Mouse (Mus musculus) liver, embryonic 15.5 days (tissue): ENCODE results near the gene Rsu1. TPM values are rescaled to one million over a fixed set of nuclear protein-coding genes. Genes with fewer than 3 reads are reported as not detected.

Experiments
- ATAC-seq: fragments of 200-750 bp; cut with Nextera tagmentation; 2 replicates; pipeline ENCODE4 v1.8.0; 2017; ENCODE audit warnings: moderate number of reproducible peaks, mild to moderate bottlenecking, moderate library complexity; ENCODE audit not compliant: insufficient read depth
- H3K27ac ChIP-seq: fragments of 300-500 bp; sonication (generic); replicated peaks from 2 replicates; pipeline ENCODE4 v1.5.1; 2015; ENCODE audit warnings: mild to moderate bottlenecking, inconsistent platforms
- H3K27me3 ChIP-seq: fragments of 300-500 bp; sonication (generic); 2 replicates; pipeline ENCODE4 v1.6.1; 2015; ENCODE audit warnings: mild to moderate bottlenecking, inconsistent platforms
- H3K36me3 ChIP-seq: fragments of 300-500 bp; sonication (generic); replicated peaks from 2 replicates; pipeline ENCODE4 v1.6.1; 2015; ENCODE audit warnings: moderate library complexity, mild to moderate bottlenecking, inconsistent platforms
- H3K4me1 ChIP-seq: fragments of 300-500 bp; sonication (generic); replicated peaks from 2 replicates; pipeline ENCODE4 v1.6.1; 2015; ENCODE audit warnings: inconsistent platforms
- H3K4me2 ChIP-seq: fragments of 300-500 bp; sonication (generic); 2 replicates; pipeline ENCODE4 v1.6.1; 2015; ENCODE audit warnings: moderate library complexity, mild to moderate bottlenecking, inconsistent platforms
- H3K4me3 ChIP-seq: fragments of 300-500 bp; sonication (generic); replicated peaks from 2 replicates; pipeline ENCODE4 v1.5.1; 2015; ENCODE audit warnings: mild to moderate bottlenecking, inconsistent platforms
- H3K9ac ChIP-seq: fragments of 300-500 bp; sonication (generic); 2 replicates; pipeline ENCODE4 v1.6.1; 2015; ENCODE audit warnings: moderate library complexity, mild to moderate bottlenecking, inconsistent platforms
- H3K9me3 ChIP-seq: fragments of 300-500 bp; sonication (generic); replicated peaks from 2 replicates; pipeline ENCODE4 v1.6.1; 2016; ENCODE audit warnings: inconsistent platforms
- WGBS: fragments of 180-500 bp; shearing (Covaris S2); methylation state at CpG from one replicate; pipeline ENCODE4 v1.1.7; 2015; ENCODE audit warnings: mixed read lengths; ENCODE audit not compliant: insufficient replicate concordance; 5-methylcytosine and 5-hydroxymethylcytosine counted together
- polyA plus RNA-seq: library from polyadenylated mRNA; unstranded; fragments of >200 nt; fragmentation: Nextera tagmentation; extraction: Ambion mirVana; gene quantifications from 2 replicates; pipeline ENCODE4 v1.2.1, GENCODE M21; 2015

Rsu1 gene
- polyA plus RNA-seq, 1 experiment from 2014 or later: 55.2 TPM

GRCm38 (mm10) chr2:13094045-13094444 is 177.2 kb downstream of the Rsu1 start:
- Histone ChIP-seq H3K27ac (no peak overlapping the region), H3K27me3 (no peaks in the 10 kb centered on the region), H3K9ac (no peak overlapping the region), H3K4me2 (no peak overlapping the region), H3K9me3 (no peaks in the 10 kb centered on the region), H3K4me3 (no peak overlapping the region), H3K4me1 (no peaks in the 10 kb centered on the region), H3K36me3 (no peaks in the 10 kb centered on the region)
- no peak for ATAC-seq
- 70% methylated on average over 5 of the region's 5 CpGs for WGBS

GRCm38 (mm10) chr2:13093570-13093969 is 177.6 kb downstream of the Rsu1 start:
- H3K4me1 ChIP-seq: no peaks in the 10 kb centered on the region
- no peak for ATAC-seq
- H3K9ac ChIP-seq: no peak overlapping the region
- H3K4me3 ChIP-seq: no peak overlapping the region
- 41% methylated on average over 1 of the region's 1 CpGs for WGBS
- no peaks in the 10 kb centered on the region for H3K9me3 ChIP-seq
- no peaks in the 10 kb centered on the region for H3K27me3 ChIP-seq
- no peaks in the 10 kb centered on the region for H3K36me3 ChIP-seq
- no peak overlapping the region for H3K4me2 ChIP-seq
- no peak overlapping the region for H3K27ac ChIP-seq

GRCm38 (mm10) chr2:13091399-13092015 is 179.7 kb downstream of the Rsu1 start:
- ATAC-seq: no peak

GRCm38 (mm10) chr2:13090841-13091240 is 180.4 kb downstream of the Rsu1 start:
- no peak for ATAC-seq
- no peak overlapping the region for H3K4me2 ChIP-seq
- no peaks in the 10 kb centered on the region for H3K36me3 ChIP-seq
- 82% methylated on average over 1 of the region's 1 CpGs for WGBS
- no peaks in the 10 kb centered on the region for H3K27me3 ChIP-seq
- no peak overlapping the region for H3K27ac ChIP-seq
- no peaks in the 10 kb centered on the region for H3K9me3 ChIP-seq
- H3K4me3 ChIP-seq: no peak overlapping the region
- no peaks in the 10 kb centered on the region for H3K4me1 ChIP-seq
- no peak overlapping the region for H3K9ac ChIP-seq

More at GRCm38 (mm10) chr2:13091399-13092015, 179.7 kb downstream of the Rsu1 start:
- no peak overlapping the region for H3K4me3 ChIP-seq
- no peaks in the 10 kb centered on the region for H3K36me3 ChIP-seq
- no peaks in the 10 kb centered on the region for H3K4me1 ChIP-seq
- 63% methylated on average over 5 of the region's 5 CpGs for WGBS
- H3K9me3 ChIP-seq: no peaks in the 10 kb centered on the region
- no peak overlapping the region for H3K4me2 ChIP-seq
- no peak overlapping the region for H3K9ac ChIP-seq
- H3K27ac ChIP-seq: no peak overlapping the region
- H3K27me3 ChIP-seq: no peaks in the 10 kb centered on the region

GRCm38 (mm10) chr2:13089861-13090260 is 181.4 kb downstream of the Rsu1 start:
- no peak overlapping the region for H3K4me2 ChIP-seq
- ATAC-seq: no peak
- no peaks in the 10 kb centered on the region for H3K9me3 ChIP-seq
- H3K27ac ChIP-seq: no peak overlapping the region
- 61% methylated on average over 4 of the region's 4 CpGs for WGBS
- no peaks in the 10 kb centered on the region for H3K36me3 ChIP-seq
- H3K27me3 ChIP-seq: no peaks in the 10 kb centered on the region
- H3K9ac ChIP-seq: no peak overlapping the region
- H3K4me1 ChIP-seq: no peaks in the 10 kb centered on the region
- no peak overlapping the region for H3K4me3 ChIP-seq

- Histone ChIP-seq H3K27me3 (no peaks in the 10 kb centered on the region), H3K4me3 (no peak overlapping the region), H3K9me3 (no peaks in the 10 kb centered on the region), H3K36me3 (no peaks in the 10 kb centered on the region), H3K9ac (no peak overlapping the region), H3K27ac (no peak overlapping the region), H3K4me2 (no peak overlapping the region), H3K4me1 (no peaks in the 10 kb centered on the region)
- ATAC-seq: no peak
- WGBS: 57% methylated on average over 4 of the region's 4 CpGs
Observed at GRCm38 (mm10) chr2:13088266-13088665, 182.9 kb downstream of the Rsu1 start.

GRCm38 (mm10) chr2:13087811-13088210 is 183.4 kb downstream of the Rsu1 start:
- ATAC-seq: no peak
- Histone ChIP-seq H3K27me3 (no peaks in the 10 kb centered on the region), H3K9ac (no peak overlapping the region), H3K4me2 (no peak overlapping the region), H3K27ac (no peak overlapping the region), H3K36me3 (no peaks in the 10 kb centered on the region), H3K4me3 (no peak overlapping the region), H3K4me1 (no peaks in the 10 kb centered on the region), H3K9me3 (no peaks in the 10 kb centered on the region)
- 66% methylated on average over 2 of the region's 2 CpGs for WGBS

GRCm38 (mm10) chr2:13084223-13084622 is 187.0 kb downstream of the Rsu1 start:
- H3K4me2 ChIP-seq: no peak overlapping the region
- 70% methylated on average over 5 of the region's 5 CpGs for WGBS

GRCm38 (mm10) chr2:13080476-13080875 is 190.7 kb downstream of the Rsu1 start:
- Histone ChIP-seq H3K27me3 (no peaks in the 10 kb centered on the region), H3K9ac (no peak overlapping the region), H3K4me3 (no peak overlapping the region), H3K4me1 (no peaks in the 10 kb centered on the region), H3K9me3 (no peaks in the 10 kb centered on the region), H3K36me3 (no peaks in the 10 kb centered on the region), H3K27ac (no peak overlapping the region), H3K4me2 (no peak overlapping the region)
- WGBS: 60% methylated on average over 2 of the region's 2 CpGs
- ATAC-seq: no peak

More at GRCm38 (mm10) chr2:13084223-13084622, 187.0 kb downstream of the Rsu1 start:
- H3K27ac ChIP-seq: no peak overlapping the region
- no peak overlapping the region for H3K4me3 ChIP-seq
- no peak for ATAC-seq
- no peaks in the 10 kb centered on the region for H3K36me3 ChIP-seq
- H3K4me1 ChIP-seq: no peaks in the 10 kb centered on the region
- no peaks in the 10 kb centered on the region for H3K27me3 ChIP-seq
- H3K9me3 ChIP-seq: no peaks in the 10 kb centered on the region
- H3K9ac ChIP-seq: no peak overlapping the region

- no peaks in the 10 kb centered on the region for H3K9me3 ChIP-seq
- H3K27ac ChIP-seq: no peak overlapping the region
- no peaks in the 10 kb centered on the region for H3K27me3 ChIP-seq
- ATAC-seq: no peak
- no peak overlapping the region for H3K4me3 ChIP-seq
- no peaks in the 10 kb centered on the region for H3K4me1 ChIP-seq
- H3K4me2 ChIP-seq: no peak overlapping the region
- H3K9ac ChIP-seq: no peak overlapping the region
- H3K36me3 ChIP-seq: no peaks in the 10 kb centered on the region
Observed at GRCm38 (mm10) chr2:13072243-13072642, 199.0 kb downstream of the Rsu1 start.

- H3K9ac ChIP-seq: no peak overlapping the region
- H3K27me3 ChIP-seq: no peaks in the 10 kb centered on the region
- no peaks in the 10 kb centered on the region for H3K36me3 ChIP-seq
- WGBS: 68% methylated on average over 5 of the region's 5 CpGs
- H3K9me3 ChIP-seq: no peaks in the 10 kb centered on the region
- no peak overlapping the region for H3K4me3 ChIP-seq
- H3K4me2 ChIP-seq: no peak overlapping the region
- no peaks in the 10 kb centered on the region for H3K4me1 ChIP-seq
- ATAC-seq: no peak
- H3K27ac ChIP-seq: no peak overlapping the region
Observed at GRCm38 (mm10) chr2:13060426-13061170, 210.6 kb downstream of the Rsu1 start.
